Mouse (Mus musculus) layer of hippocampus, postnatal 14 days (tissue): ENCODE measurements at regions not wholly inside any gene's neighbourhood (a gene's known extent, or its start where the extent isn't known, plus 50 kb on each side); places are given as distances from the start of the nearest gene placed in this dataset.

Source experiments
- DNase-seq, 2 experiments: peaks; one replicate each; pipeline ENCODE4 v3.0.0; 2021 to 2022; ENCODE audit warnings: low spot score in 2 of 2, mixed read lengths in 1 of 2

- no peak for DNase-seq
Measured at GRCm38 (mm10) chr12:56472856-56473647, 63.7 kb downstream of the Nkx2-1 start.

GRCm38 (mm10) chr12:56470932-56471500 is 65.7 kb downstream of the Nkx2-1 start:
- peak in 1 of 2 experiments; percentile 3 for DNase-seq

GRCm38 (mm10) chr12:56459508-56460119 is 77.1 kb downstream of the Nkx2-1 start:
- no peak for DNase-seq

- DNase-seq, result peak; percentile 5 to 10
Measured at GRCm38 (mm10) chr12:56458665-56459507, 77.8 kb downstream of the Nkx2-1 start.

GRCm38 (mm10) chr12:56457951-56458350 is 78.8 kb downstream of the Nkx2-1 start:
- DNase-seq, result no peak

GRCm38 (mm10) chr12:56457356-56457755 is 79.4 kb downstream of the Nkx2-1 start:
- no peak for DNase-seq

GRCm38 (mm10) chr12:56450261-56450660 is 86.4 kb downstream of the Nkx2-1 start:
- no peak for DNase-seq

GRCm38 (mm10) chr12:56448786-56449564 is 87.7 kb downstream of the Nkx2-1 start:
- no peak for DNase-seq

- DNase-seq, result no peak
Measured at GRCm38 (mm10) chr12:56441166-56441817, 95.4 kb downstream of the Nkx2-1 start.

- no peak for DNase-seq
Measured at GRCm38 (mm10) chr12:56440068-56440847, 94.6 kb upstream of the Mbip start.

- no peak for DNase-seq
Measured at GRCm38 (mm10) chr12:56438384-56438783, 92.7 kb upstream of the Mbip start.

- no peak for DNase-seq
Measured at GRCm38 (mm10) chr12:56437975-56438374, 92.3 kb upstream of the Mbip start.

GRCm38 (mm10) chr12:56426681-56427246 is 81.1 kb upstream of the Mbip start:
- no peak for DNase-seq

- no peak for DNase-seq
Measured at GRCm38 (mm10) chr12:56416106-56416505, 70.4 kb upstream of the Mbip start.

- peak; percentile 54 to 84 for DNase-seq
Measured at GRCm38 (mm10) chr12:56414861-56415765, 69.4 kb upstream of the Mbip start.

- DNase-seq, result no peak
Measured at GRCm38 (mm10) chr12:56405658-56406057, 60.0 kb upstream of the Mbip start.

GRCm38 (mm10) chr12:56404833-56405232 is 59.1 kb upstream of the Mbip start:
- DNase-seq, result peak; percentile 22 to 33

GRCm38 (mm10) chr12:56404262-56404661 is 58.6 kb upstream of the Mbip start:
- no peak for DNase-seq
